In the genomic region with DNA sequence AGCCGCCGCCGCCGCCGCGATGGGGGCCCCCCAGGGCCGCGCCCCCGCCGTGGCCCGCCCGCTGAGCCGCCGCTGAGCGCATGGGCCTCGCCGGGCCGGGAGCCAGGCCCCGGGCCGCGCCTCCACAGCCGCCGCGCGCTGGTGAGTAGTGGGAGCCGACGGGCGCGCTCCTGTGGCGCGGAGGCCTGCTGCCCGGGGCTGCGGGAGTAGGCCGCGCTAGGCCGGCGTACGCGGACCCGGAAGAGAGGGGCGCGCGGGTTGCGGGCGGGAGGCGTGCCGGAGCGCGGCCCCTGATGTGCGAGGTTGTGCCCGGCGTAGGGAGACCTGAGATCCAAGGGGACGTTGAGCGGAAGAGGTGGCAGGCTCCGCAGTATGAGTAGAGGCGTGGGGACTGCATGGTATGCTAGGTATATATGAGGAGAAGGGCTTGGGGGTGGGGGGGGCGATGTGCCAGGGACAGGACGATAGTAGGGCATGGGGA, we compare ENCODE assay signal across 8 mouse cellular contexts. TPM values are rescaled to one million over a fixed set of nuclear protein-coding genes. Genes with fewer than 3 reads are reported as not detected.
DNase-seq lines count a peak whose midpoint lies in the region; ATAC-seq lines count a peak whose summit lies in the region.

No protein-coding gene starts in this region.

- peaks cover 14% of the 10 kb centered on the region for H3K4me1 ChIP-seq in forebrain, embryonic 14.5 days (ENCODE audit: control insufficient read depth, insufficient read depth, low read length)
- H3K4me1 ChIP-seq in limb, embryonic 10.5 days: peaks cover 21% of the 10 kb centered on the region
- peaks cover 32% of the 10 kb centered on the region for H3K4me1 ChIP-seq in midbrain, embryonic 16.5 days (ENCODE audit: control insufficient read depth, insufficient read depth, low read length)

- no peaks in the 10 kb centered on the region for H3K27me3 ChIP-seq in forebrain, embryonic 14.5 days (replicated peaks; ENCODE audit: control insufficient read depth, insufficient read depth, low read length)
- no peaks in the 10 kb centered on the region for H3K27me3 ChIP-seq in limb, embryonic 10.5 days (ENCODE audit: low read depth, poor library complexity, severe bottlenecking)
- H3K27me3 ChIP-seq in midbrain, embryonic 16.5 days (ENCODE audit: control insufficient read depth, insufficient read depth, low read depth, low read length): no peaks in the 10 kb centered on the region

- peak overlapping the region; percentile 93 for H3K9ac ChIP-seq in forebrain, embryonic 14.5 days (ENCODE audit: low read length)
- H3K9ac ChIP-seq in midbrain, embryonic 16.5 days (ENCODE audit: low read depth, low read length): peak overlapping the region; percentile 98

- peak overlapping the region; percentile 96 for H3K27ac ChIP-seq in forebrain, embryonic 14.5 days (ENCODE audit: low read depth, low read length)
- peak overlapping the region; percentile 96 for H3K27ac ChIP-seq in limb, embryonic 10.5 days
- peak overlapping the region; percentile 90 for H3K27ac ChIP-seq in midbrain, embryonic 16.5 days (ENCODE audit: low read length)

- DNase-seq in gastrocnemius, postnatal 14 days: peak; percentile 62
- DNase-seq in gastrocnemius, postnatal 10 days: no peak
- DNase-seq in urinary bladder, postnatal 36 days (ENCODE audit: low spot score in 2 of 2): peak; percentile 26 to 31
- DNase-seq in urinary bladder, postnatal 4 days (ENCODE audit: low spot score in 2 of 2): no peak
- DNase-seq in forebrain, embryonic 14.5 days (ENCODE audit: low spot score): peak; percentile 64
- DNase-seq in limb, embryonic 10.5 days (ENCODE audit: low spot score): peak; percentile 72
- DNase-seq in urinary bladder, postnatal 10 days (ENCODE audit: low spot score): no peak

- peak; percentile 74 for ATAC-seq in forebrain, embryonic 14.5 days
- peak; percentile 74 for ATAC-seq in midbrain, embryonic 16.5 days

- H3K36me3 ChIP-seq in forebrain, embryonic 14.5 days (ENCODE audit: control insufficient read depth, insufficient read depth, low read length): peaks cover 15% of the 10 kb centered on the region
- H3K36me3 ChIP-seq in limb, embryonic 10.5 days: peaks cover 30% of the 10 kb centered on the region
- peaks cover 8% of the 10 kb centered on the region for H3K36me3 ChIP-seq in midbrain, embryonic 16.5 days (ENCODE audit: control insufficient read depth, insufficient read depth, low read length)

- H3K4me3 ChIP-seq in forebrain, embryonic 14.5 days (ENCODE audit: low read depth, low read length): peak overlapping the region; percentile 86
- peak overlapping the region; percentile 87 for H3K4me3 ChIP-seq in limb, embryonic 10.5 days
- H3K4me3 ChIP-seq in midbrain, embryonic 16.5 days (ENCODE audit: low read depth, low read length): peak overlapping the region; percentile 95

- intact Hi-C loops in gastrocnemius, postnatal 14 days (cut with DNase I; ENCODE audit: low total_unique reads): loop anchor here (10.0 kb wide), 1 partner anchor 106 kb away; a partner anchor contains a TSS

- peak overlapping the region; percentile 75 for H3K4me2 ChIP-seq in forebrain, embryonic 14.5 days (ENCODE audit: low read length)
- H3K4me2 ChIP-seq in midbrain, embryonic 16.5 days (ENCODE audit: low read length): peak overlapping the region; percentile 86

- 1% methylated on average over 56 of the region's 58 CpGs for WGBS in forebrain, embryonic 14.5 days
- WGBS in limb, embryonic 10.5 days: under 1% methylated on average over 49 of the region's 58 CpGs
- under 1% methylated on average over 50 of the region's 58 CpGs for WGBS in midbrain, embryonic 16.5 days

- no peaks in the 10 kb centered on the region for H3K9me3 ChIP-seq in forebrain, embryonic 14.5 days (replicated peaks; ENCODE audit: control insufficient read depth, low read length)
- no peaks in the 10 kb centered on the region for H3K9me3 ChIP-seq in limb, embryonic 10.5 days (replicated peaks)
- no peaks in the 10 kb centered on the region for H3K9me3 ChIP-seq in midbrain, embryonic 16.5 days (replicated peaks; ENCODE audit: control insufficient read depth, low read length, poor library complexity, severe bottlenecking)

RNA-seq across cellular contexts. Expression of a gene that starts 0.5 kb away (rescaled TPM):
- 10 to 100 TPM; 12.0 to 13.3 TPM for total RNA-seq in gastrocnemius, postnatal 14 days (2021)
- 10 to 100 TPM; 19.3 to 23.1 TPM for total RNA-seq in gastrocnemius, postnatal 10 days (2021)
- polyA plus RNA-seq in forebrain, embryonic 14.5 days (2014; fragmentation: Nextera tagmentation; extraction: Ambion mirVana): 10.3 and 11.0 TPM in 2 replicates
- 11.5 and 14.2 TPM in 2 replicates for polyA plus RNA-seq in limb, embryonic 10.5 days (2016; fragmentation: Nextera tagmentation; extraction: Ambion mirVana)
- polyA plus RNA-seq in midbrain, embryonic 16.5 days (2015; fragmentation: Nextera tagmentation; extraction: Ambion mirVana): 19.1 and 20.6 TPM in 2 replicates

RNA-seq across cellular contexts. Expression of a gene that starts 15.6 kb away (rescaled TPM):
- 10 to 100 TPM; 55.3 to 57.7 TPM for total RNA-seq in gastrocnemius, postnatal 14 days (2021)
- total RNA-seq in gastrocnemius, postnatal 10 days (2021): 10 to 100 TPM; 48.4 to 52.3 TPM
- polyA plus RNA-seq in forebrain, embryonic 14.5 days (2014; fragmentation: Nextera tagmentation; extraction: Ambion mirVana): 242 and 250 TPM in 2 replicates
- polyA plus RNA-seq in limb, embryonic 10.5 days (2016; fragmentation: Nextera tagmentation; extraction: Ambion mirVana): 302 and 336 TPM in 2 replicates
- polyA plus RNA-seq in midbrain, embryonic 16.5 days (2015; fragmentation: Nextera tagmentation; extraction: Ambion mirVana): 161 and 172 TPM in 2 replicates

RNA-seq across cellular contexts. Expression of a gene that starts 25.8 kb away (rescaled TPM):
- total RNA-seq in gastrocnemius, postnatal 14 days (2021): 1 to 10 TPM in 1 of 2 experiments, under 1 TPM in 1; 0.80 to 1.3 TPM
- total RNA-seq in gastrocnemius, postnatal 10 days (2021): 1 to 10 TPM; 1.3 to 1.7 TPM
- polyA plus RNA-seq in forebrain, embryonic 14.5 days (2014; fragmentation: Nextera tagmentation; extraction: Ambion mirVana): 1.5 and 1.9 TPM in 2 replicates
- 0.53 and 0.56 TPM in 2 replicates for polyA plus RNA-seq in limb, embryonic 10.5 days (2016; fragmentation: Nextera tagmentation; extraction: Ambion mirVana)
- polyA plus RNA-seq in midbrain, embryonic 16.5 days (2015; fragmentation: Nextera tagmentation; extraction: Ambion mirVana): 3.8 and 3.9 TPM in 2 replicates

RNA-seq across cellular contexts. Expression of a gene that starts 43.5 kb away (rescaled TPM):
- total RNA-seq in gastrocnemius, postnatal 14 days (2021): 1 to 10 TPM; 3.0 to 3.9 TPM
- total RNA-seq in gastrocnemius, postnatal 10 days (2021): 1 to 10 TPM; 4.9 to 6.4 TPM
- polyA plus RNA-seq in forebrain, embryonic 14.5 days (2014; fragmentation: Nextera tagmentation; extraction: Ambion mirVana): 31.3 and 40.0 TPM in 2 replicates
- polyA plus RNA-seq in limb, embryonic 10.5 days (2016; fragmentation: Nextera tagmentation; extraction: Ambion mirVana): 163 and 186 TPM in 2 replicates
- polyA plus RNA-seq in midbrain, embryonic 16.5 days (2015; fragmentation: Nextera tagmentation; extraction: Ambion mirVana): 16.8 and 18.3 TPM in 2 replicates

RNA-seq across cellular contexts. Expression of a gene that starts 48.8 kb away (rescaled TPM):
- total RNA-seq in gastrocnemius, postnatal 14 days (2021): 1 to 10 TPM; 4.0 to 4.5 TPM
- total RNA-seq in gastrocnemius, postnatal 10 days (2021): 1 to 10 TPM; 5.6 to 6.1 TPM
- polyA plus RNA-seq in forebrain, embryonic 14.5 days (2014; fragmentation: Nextera tagmentation; extraction: Ambion mirVana): 13.6 and 14.4 TPM in 2 replicates
- polyA plus RNA-seq in limb, embryonic 10.5 days (2016; fragmentation: Nextera tagmentation; extraction: Ambion mirVana): 23.0 and 26.3 TPM in 2 replicates
- polyA plus RNA-seq in midbrain, embryonic 16.5 days (2015; fragmentation: Nextera tagmentation; extraction: Ambion mirVana): 38.2 and 41.3 TPM in 2 replicates

Comparison
In these comparisons a context has a peak if more than half of its experiments do, and no peak if none do; other contexts are left out.
1. DNase-seq: peak in gastrocnemius, postnatal 14 days (single experiment), urinary bladder, postnatal 36 days (2 of 2), forebrain, embryonic 14.5 days (single experiment) and limb, embryonic 10.5 days (single experiment); none in gastrocnemius, postnatal 10 days (single experiment), urinary bladder, postnatal 4 days (0 of 2) and urinary bladder, postnatal 10 days (single experiment).
2. Peak in every context shown above with its lines, with median percentiles within 50 percentile points of each other: H3K27ac ChIP-seq and H3K4me3 ChIP-seq.